Mouse (Mus musculus): ENCODE measurements around the gene Ppip5k1. TPM values are rescaled to one million over a fixed set of nuclear protein-coding genes. Genes with fewer than 3 reads are reported as not detected.

Ppip5k1 gene
- polyA plus RNA-seq, 1 experiment from 2014 or later, result 48.5 TPM

DNA sequence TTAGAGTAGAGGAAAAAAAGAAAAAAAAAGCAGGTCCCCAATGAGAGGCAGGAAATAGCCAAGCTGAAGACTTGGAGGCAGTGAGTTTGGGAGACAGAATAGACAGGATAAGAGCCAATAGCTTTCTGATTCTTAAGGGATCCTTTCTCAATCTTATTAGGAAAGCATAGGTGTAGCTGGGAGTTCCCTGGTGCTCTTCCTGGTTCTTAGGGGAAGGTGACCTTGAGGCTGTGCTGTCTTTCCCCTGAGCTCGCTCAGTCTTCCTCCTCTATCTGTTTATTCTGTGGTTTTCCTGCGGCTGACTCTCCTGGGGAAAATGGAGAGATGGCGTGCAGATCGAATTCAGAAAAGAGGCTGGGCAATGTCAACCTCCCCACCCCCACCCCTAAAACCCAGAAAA, 2.8 kb upstream of the Ppip5k1 start:
- DNase-seq (ENCODE audit: low read depth, low spot score) (no peak), ATAC-seq (no peak)
- in situ Hi-C loops (cut with MboI; ENCODE audit: low pct_unique_long_range_greater_than_20kb), result no loop called here
- ChIA-PET CTCF (interaction anchor here (1.1 kb wide), 1 partner anchor 50 kb away, joined by 3 read pairs; no protein-coding TSS in a partner anchor), POLR2A (no interaction called here)
- peaks cover 38% of the 10 kb centered on the region for H3K27me3 ChIP-seq
- no peak for TF ChIP-seq CTCF (IDR thresholded peaks at IDR 0.05)

DNA sequence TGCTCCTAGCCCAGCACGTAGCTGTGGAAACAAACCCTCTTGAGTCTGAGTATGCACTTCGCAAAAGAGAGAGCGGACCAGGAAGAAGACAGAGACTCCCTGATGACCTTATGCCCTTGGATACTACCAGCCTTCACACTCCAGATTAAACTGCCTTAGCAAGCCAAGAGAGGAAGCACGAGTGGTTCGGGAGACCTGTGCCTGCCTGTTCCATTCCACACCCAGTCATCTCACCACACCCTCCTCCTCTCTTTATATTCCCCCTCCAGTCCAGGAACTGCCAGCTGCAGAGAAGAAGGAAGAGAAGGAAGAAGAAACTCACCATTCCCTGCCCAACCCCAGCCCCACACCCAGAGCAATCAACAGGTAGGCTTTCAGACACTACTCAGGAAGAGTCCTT, 2.3 kb upstream of the Ppip5k1 start, which contains the start of gene Ckmt1:
Ckmt1 (plus strand) TSS at position 221 of the 400 bp plus-strand sequence.
- no peak for TF ChIP-seq CTCF (IDR thresholded peaks at IDR 0.05)
- in situ Hi-C loops (cut with MboI; ENCODE audit: low pct_unique_long_range_greater_than_20kb), result no loop called here
- DNase-seq (ENCODE audit: low read depth, low spot score), result no peak
- no peak for ATAC-seq
- ChIA-PET POLR2A (no interaction called here), CTCF (interaction anchor here (1.1 kb wide), 1 partner anchor 50 kb away, joined by 3 read pairs; no protein-coding TSS in a partner anchor)
- peaks cover 38% of the 10 kb centered on the region for H3K27me3 ChIP-seq

DNA sequence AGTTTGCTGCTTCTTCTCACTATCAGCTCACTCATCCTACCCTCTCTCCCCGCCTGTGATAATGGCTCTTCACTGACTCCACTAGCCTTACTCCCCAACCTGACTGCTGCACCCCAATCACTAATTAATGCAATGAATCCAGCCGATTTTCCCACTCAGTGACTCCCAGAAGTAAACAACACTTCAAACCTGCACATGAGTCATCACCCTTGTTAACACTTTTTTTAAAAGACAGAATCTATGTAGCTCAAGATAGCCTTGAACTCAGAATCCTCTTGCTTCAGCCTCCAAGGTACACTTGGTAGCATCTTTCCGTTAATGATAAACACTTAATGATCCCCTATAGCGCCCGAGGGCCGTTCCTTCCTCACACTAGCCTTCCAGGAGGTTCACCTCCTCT, 818 bp downstream of the Ppip5k1 start:
- no peak for TF ChIP-seq CTCF (IDR thresholded peaks at IDR 0.05)
- no peak for ATAC-seq

DNA sequence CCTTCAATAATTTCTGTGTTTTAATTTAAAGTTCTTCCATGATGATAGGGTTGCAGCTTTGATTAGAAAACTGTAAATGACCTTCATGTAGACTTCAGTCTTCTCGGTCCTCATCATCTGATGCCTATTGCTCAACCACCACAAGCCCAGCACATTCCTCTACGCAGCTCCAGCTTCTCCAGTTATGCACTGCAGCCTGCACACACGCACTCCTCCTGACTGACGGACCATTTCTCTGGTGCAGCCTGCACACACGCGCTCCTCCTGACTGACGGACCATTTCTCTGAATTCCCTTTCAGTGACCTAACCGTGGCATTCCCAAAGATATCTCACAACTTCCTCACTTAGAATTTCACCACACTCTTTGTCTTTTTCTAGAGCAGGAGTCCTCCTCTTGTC, 2.0 kb downstream of the Ppip5k1 start:
- no peak for TF ChIP-seq CTCF (IDR thresholded peaks at IDR 0.05)
- in situ Hi-C loops (cut with MboI; ENCODE audit: low pct_unique_long_range_greater_than_20kb), result no loop called here
- peak; percentile 12 for DNase-seq (ENCODE audit: low read depth, low spot score)
- ChIA-PET POLR2A (interaction anchor here (0.5 to 0.7 kb wide), 2 partner anchors 11 to 37 kb away, joined by 4 read pairs; no protein-coding TSS in a partner anchor), CTCF (interaction anchor here (1.5 to 2.3 kb wide), 3 partner anchors 18 to 60 kb away, joined by 3 to 7 read pairs (median 5); partner anchors contain the start of genes Catsper2 and Pdia3)
- peaks cover 17% of the 10 kb centered on the region for H3K27me3 ChIP-seq
- ATAC-seq, result no peak

More for the DNA sequence above, 818 bp downstream of the Ppip5k1 start:
- ChIA-PET CTCF (interaction anchor here (1.1 to 2.3 kb wide), 2 partner anchors 44 to 59 kb away, joined by 3 to 5 read pairs; partner anchors contain the start of genes Catsper2 and Pdia3), POLR2A (interaction anchor here (0.7 kb wide), 1 partner anchor 13 kb away, joined by 3 read pairs; no protein-coding TSS in a partner anchor)
- H3K27me3 ChIP-seq, result peaks cover 22% of the 10 kb centered on the region
- in situ Hi-C loops (cut with MboI; ENCODE audit: low pct_unique_long_range_greater_than_20kb), result no loop called here
- DNase-seq (ENCODE audit: low read depth, low spot score), result no peak

DNA sequence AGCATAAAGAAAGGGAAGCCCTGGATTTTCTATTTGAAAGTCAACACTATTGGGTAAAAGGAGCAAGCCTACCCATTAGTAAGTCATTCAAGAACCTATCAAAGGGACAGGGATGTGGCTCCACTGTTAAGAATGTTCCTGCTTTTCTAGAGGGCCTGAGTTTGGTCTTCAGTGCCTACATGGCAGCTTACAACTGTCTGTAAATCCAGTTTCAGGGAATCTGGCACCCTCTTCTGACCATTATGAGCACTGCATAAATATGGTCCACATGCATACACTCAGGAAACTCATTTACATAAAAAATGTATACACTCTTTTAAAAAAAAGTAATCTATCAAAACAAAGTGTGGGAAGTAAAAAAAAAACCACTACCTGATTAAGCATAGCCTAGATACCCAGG, 16.1 kb downstream of the Ppip5k1 start:
- no peak for TF ChIP-seq CTCF (IDR thresholded peaks at IDR 0.05)
- POLR2A ChIA-PET, result no interaction called here
- DNase-seq (ENCODE audit: low read depth, low spot score) (no peak), ATAC-seq (no peak)
- CTCF ChIA-PET, result interaction anchor here (1.0 to 1.3 kb wide), 2 partner anchors 12 to 48 kb away, joined by 3 read pairs; no protein-coding TSS in a partner anchor
- in situ Hi-C loops (cut with MboI; ENCODE audit: low pct_unique_long_range_greater_than_20kb), result no loop called here
- no peaks in the 10 kb centered on the region for H3K27me3 ChIP-seq

DNA sequence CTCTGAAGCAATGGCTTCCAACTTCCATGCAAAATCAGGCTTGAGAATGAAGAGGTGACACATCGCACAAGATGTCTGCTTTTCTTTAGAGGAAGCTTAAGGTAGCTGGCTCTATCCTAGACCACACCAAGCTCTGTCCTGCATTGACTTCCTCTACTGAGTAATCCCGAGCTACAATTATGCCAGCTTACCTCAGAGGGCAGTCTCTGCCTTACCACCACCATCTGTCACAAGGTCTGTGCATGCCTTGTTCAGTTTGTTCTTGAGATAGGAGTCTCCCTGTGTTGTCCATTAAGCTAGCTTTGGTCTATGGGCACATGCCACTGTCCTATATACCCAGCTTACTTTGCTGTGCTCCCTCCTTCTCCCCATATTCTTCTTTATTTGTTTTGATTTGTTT, 25.7 kb downstream of the Ppip5k1 start:
- no peak for TF ChIP-seq CTCF (IDR thresholded peaks at IDR 0.05)
- ChIA-PET CTCF (interaction anchor here (0.9 kb wide), 1 partner anchor 12 kb away, joined by 3 read pairs; no protein-coding TSS in a partner anchor), POLR2A (no interaction called here)
- in situ Hi-C loops (cut with MboI; ENCODE audit: low pct_unique_long_range_greater_than_20kb), result no loop called here
- DNase-seq (ENCODE audit: low read depth, low spot score), result no peak
- ATAC-seq, result no peak
- H3K27me3 ChIP-seq, result no peaks in the 10 kb centered on the region

DNA sequence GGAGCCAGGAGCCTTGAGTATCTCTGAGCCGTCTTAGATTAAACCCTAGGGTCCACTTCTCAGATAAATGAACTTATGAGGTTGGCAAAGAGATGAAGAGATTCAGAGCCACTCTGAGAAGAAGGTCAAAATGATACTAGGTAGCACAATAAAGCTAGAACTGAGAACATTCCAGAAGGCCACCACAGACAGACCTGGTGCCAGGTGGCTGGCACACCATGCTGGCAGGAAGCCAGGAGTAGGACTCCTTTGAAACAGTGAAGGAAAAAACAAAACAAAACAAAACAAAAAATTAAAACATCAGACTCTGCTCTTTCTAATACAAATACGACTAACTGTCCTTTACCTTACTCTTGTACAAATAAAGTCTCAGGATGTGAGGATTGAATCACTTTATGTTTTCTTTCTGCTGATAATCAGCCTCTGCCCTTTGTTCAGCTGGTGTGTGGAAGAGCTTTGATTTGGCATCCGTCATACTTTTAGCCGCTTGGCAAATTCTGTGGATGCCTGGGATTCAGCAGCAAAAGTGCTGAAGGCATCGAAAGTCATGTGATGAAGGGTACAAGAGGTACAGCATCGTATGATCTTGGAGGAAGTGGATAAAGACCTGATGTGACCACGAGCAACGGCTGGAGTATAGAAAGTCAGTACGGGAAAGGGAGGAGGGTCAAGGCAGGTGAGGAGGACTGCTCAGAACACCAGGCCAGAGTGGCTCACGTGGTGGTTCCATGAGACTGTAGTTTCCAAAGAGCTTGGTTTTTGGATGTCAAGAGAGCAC, 31.3 kb downstream of the Ppip5k1 start:
- no peak for ATAC-seq
- TF ChIP-seq CTCF (IDR thresholded peaks at IDR 0.05), result no peak
- H3K27me3 ChIP-seq, result no peaks in the 10 kb centered on the region
- POLR2A ChIA-PET, result no interaction called here
- CTCF ChIA-PET, result interaction anchor here (0.8 kb wide), 1 partner anchor 15 kb away, joined by 3 read pairs; no protein-coding TSS in a partner anchor
- in situ Hi-C loops (cut with MboI; ENCODE audit: low pct_unique_long_range_greater_than_20kb), result no loop called here
- no peak for DNase-seq (ENCODE audit: low read depth, low spot score)

DNA sequence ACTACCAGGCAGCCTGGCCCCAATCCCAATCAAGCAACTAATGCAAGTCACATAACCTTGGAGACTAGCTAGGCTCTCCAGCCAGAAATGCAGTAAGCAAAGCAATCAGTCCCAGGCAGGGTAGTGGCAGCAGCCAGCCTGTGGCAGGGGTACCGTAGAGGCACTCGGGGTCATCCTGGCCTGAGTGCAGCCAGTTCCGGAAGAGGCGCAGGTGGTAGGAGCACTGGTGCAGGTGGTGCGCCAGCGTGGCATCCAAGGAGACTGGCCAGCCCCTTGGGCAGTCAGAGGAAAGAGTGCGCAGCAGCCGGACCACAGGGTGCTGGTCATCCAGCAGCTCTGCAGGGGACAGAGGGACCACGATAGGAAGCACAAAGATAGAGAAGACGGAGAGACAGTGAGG, 32.2 kb downstream of the Ppip5k1 start:
- ChIA-PET CTCF (no interaction called here), POLR2A (no interaction called here)
- no peak for TF ChIP-seq CTCF (IDR thresholded peaks at IDR 0.05)
- no peak for DNase-seq (ENCODE audit: low read depth, low spot score)
- H3K27me3 ChIP-seq, result no peaks in the 10 kb centered on the region
- ATAC-seq, result no peak
- in situ Hi-C loops (cut with MboI; ENCODE audit: low pct_unique_long_range_greater_than_20kb), result no loop called here

DNA sequence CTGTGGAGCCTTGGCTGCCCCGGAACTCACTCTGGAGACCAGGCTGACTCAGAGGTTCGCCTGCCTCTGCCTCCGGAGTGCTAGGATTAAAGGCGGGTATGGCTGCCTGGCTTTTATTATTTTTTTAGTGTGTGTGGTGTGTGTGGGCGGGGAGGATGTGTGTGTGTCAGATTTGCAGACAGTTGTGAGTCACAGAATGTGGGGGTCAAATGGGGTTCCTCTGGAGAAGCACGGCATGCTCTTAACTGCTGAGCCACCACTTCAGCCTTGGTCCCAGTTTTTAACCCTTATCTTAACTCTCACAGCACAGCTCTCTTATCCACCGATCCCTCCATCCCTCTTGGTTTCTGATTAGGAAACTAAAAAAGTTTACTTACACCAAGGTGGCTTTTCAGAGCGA, 38.9 kb downstream of the Ppip5k1 start:
- ChIA-PET POLR2A (no interaction called here), CTCF (no interaction called here)
- H3K27me3 ChIP-seq, result no peaks in the 10 kb centered on the region
- ATAC-seq (no peak), DNase-seq (ENCODE audit: low read depth, low spot score) (no peak)
- in situ Hi-C loops (cut with MboI; ENCODE audit: low pct_unique_long_range_greater_than_20kb), result no loop called here
- no peak for TF ChIP-seq CTCF (IDR thresholded peaks at IDR 0.05)

DNA sequence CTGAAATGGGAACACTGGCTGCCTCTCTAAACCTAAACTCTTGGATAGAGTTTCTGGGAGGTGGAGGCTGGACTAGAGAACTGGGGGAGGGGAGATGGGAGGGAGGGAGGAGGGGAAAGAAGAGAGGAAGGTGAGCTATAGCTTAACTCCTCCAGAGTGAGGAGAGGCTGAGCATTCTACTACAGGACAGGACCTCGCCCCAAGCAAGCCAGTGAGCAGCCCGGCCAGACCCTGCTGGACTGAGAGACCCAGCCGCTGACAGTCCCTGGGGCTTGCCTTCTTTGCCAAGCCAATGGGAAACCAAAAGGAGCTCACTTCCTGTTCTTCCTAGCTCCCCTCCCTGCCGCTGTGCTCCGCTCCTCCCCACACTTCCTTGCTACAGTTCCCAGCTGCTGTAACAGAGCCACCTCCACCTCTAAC, 46.2 kb downstream of the Ppip5k1 start:
- ChIA-PET CTCF (interaction anchor here (1.1 to 1.5 kb wide), 2 partner anchors 10 to 15 kb away, joined by 3 to 6 read pairs; no protein-coding TSS in a partner anchor), POLR2A (interaction anchor here (0.6 kb wide), 1 partner anchor 17 kb away, joined by 4 read pairs; no protein-coding TSS in a partner anchor)
- no peaks in the 10 kb centered on the region for H3K27me3 ChIP-seq
- TF ChIP-seq CTCF (IDR thresholded peaks at IDR 0.05), result no peak
- in situ Hi-C loops (cut with MboI; ENCODE audit: low pct_unique_long_range_greater_than_20kb), result no loop called here
- ATAC-seq, result no peak
- DNase-seq (ENCODE audit: low read depth, low spot score), result no peak

DNA sequence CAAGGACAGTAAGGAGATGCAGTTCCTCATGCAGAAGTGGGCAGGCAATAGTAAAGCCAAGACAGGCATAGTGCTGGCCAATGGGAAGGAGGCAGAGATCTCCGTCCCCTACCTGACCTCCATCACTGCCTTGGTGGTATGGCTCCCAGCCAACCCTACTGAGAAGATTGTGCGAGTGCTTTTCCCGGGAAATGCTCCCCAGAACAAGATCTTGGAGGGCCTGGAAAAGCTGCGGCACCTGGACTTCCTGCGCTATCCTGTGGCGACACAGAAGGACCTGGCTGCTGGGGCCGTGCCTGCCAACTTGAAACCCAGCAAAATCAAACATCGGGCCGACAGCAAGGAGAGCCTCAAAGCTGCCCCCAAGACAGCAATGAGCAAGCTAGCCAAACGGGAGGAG, 55.2 kb downstream of the Ppip5k1 start:
- in situ Hi-C loops (cut with MboI; ENCODE audit: low pct_unique_long_range_greater_than_20kb), result no loop called here
- no peak for ATAC-seq
- TF ChIP-seq CTCF (IDR thresholded peaks at IDR 0.05), result no peak
- no peak for DNase-seq (ENCODE audit: low read depth, low spot score)
- POLR2A ChIA-PET, result no interaction called here
- H3K27me3 ChIP-seq, result no peaks in the 10 kb centered on the region
- CTCF ChIA-PET, result interaction anchor here (1.0 kb wide), 1 partner anchor 10 kb away, joined by 3 read pairs; no protein-coding TSS in a partner anchor
